ENCODE assay signal across 9 mouse cellular contexts in the genomic region with DNA sequence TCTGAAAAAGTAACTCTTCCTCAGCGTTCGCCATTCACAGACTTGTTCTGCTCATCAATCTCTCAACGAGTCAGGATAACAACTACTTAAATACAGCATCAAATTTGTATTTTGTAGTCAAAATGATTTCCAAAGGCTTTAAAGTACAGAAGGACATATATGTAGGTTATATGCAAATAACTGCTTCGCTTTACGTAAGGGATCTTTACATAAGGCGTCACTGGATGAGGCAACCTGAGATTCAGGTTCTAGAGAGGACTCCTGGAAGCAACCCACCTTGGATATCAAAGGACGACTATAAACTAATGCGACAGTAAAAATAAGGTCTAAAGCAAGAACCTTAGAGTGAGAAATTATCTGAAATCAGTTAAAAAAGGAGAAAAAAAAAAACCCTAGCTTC. TPM values are rescaled to one million over a fixed set of nuclear protein-coding genes. Genes with fewer than 3 reads are reported as not detected.
A peak's percentile ranks its signal among the peaks of the same experiment; 100 is the strongest.
DNase-seq lines count a peak whose midpoint lies in the region; ATAC-seq lines count a peak whose summit lies in the region.
"Had no signal": no experiment of that assay in that cellular context is flagged by ENCODE, and none has a peak within 500 bp of the region (broad histone marks: within the 10 kb centered on the region; RNA-seq: fewer than 3 reads in every experiment).

No protein-coding gene starts in this region.

- H3K27ac ChIP-seq in kidney, embryonic 14.5 days (ENCODE audit: low read depth, low read length): no peak overlapping the region
- no peak overlapping the region for H3K27ac ChIP-seq in embryonic facial prominence, embryonic 12.5 days
- no peak overlapping the region for H3K27ac ChIP-seq in hindbrain, embryonic 12.5 days
- no peak overlapping the region for H3K27ac ChIP-seq in midbrain, embryonic 13.5 days

- no peak overlapping the region for H3K9ac ChIP-seq in kidney, embryonic 14.5 days (ENCODE audit: low read depth, low read length)
- peak overlapping the region; percentile 24; the same call in 1 of the 2 replicates for H3K9ac ChIP-seq in embryonic facial prominence, embryonic 12.5 days
- no peak overlapping the region for H3K9ac ChIP-seq in hindbrain, embryonic 12.5 days
- peak overlapping the region; percentile 87; the same call in 1 of the 2 replicates for H3K9ac ChIP-seq in midbrain, embryonic 13.5 days (replicated peaks)

- no peaks in the 10 kb centered on the region for H3K27me3 ChIP-seq in kidney, embryonic 14.5 days (ENCODE audit: control insufficient read depth, insufficient read depth, low read length)
- H3K27me3 ChIP-seq in embryonic facial prominence, embryonic 12.5 days: no peaks in the 10 kb centered on the region
- 0 out of 2 replicates have a peak, but pooled peaks cover 6% of the 10 kb centered on the region for H3K27me3 ChIP-seq in hindbrain, embryonic 12.5 days
- peaks cover 25% of the 10 kb centered on the region; the same call in 1 of the 2 replicates for H3K27me3 ChIP-seq in midbrain, embryonic 13.5 days

- WGBS in kidney, embryonic 14.5 days: 67% methylated on average over 8 of the region's 8 CpGs
- 69% methylated on average over 8 of the region's 8 CpGs for WGBS in embryonic facial prominence, embryonic 12.5 days
- WGBS in hindbrain, embryonic 12.5 days: 62% methylated on average over 8 of the region's 8 CpGs
- WGBS in midbrain, embryonic 13.5 days: 65% methylated on average over 8 of the region's 8 CpGs

- no peaks in the 10 kb centered on the region for H3K9me3 ChIP-seq in kidney, embryonic 14.5 days (ENCODE audit: control insufficient read depth, low read length)
- H3K9me3 ChIP-seq in embryonic facial prominence, embryonic 12.5 days: no peaks in the 10 kb centered on the region
- H3K9me3 ChIP-seq in hindbrain, embryonic 12.5 days (replicated peaks): no peaks in the 10 kb centered on the region
- no peaks in the 10 kb centered on the region for H3K9me3 ChIP-seq in midbrain, embryonic 13.5 days

- H3K36me3 ChIP-seq in kidney, embryonic 14.5 days (ENCODE audit: control insufficient read depth, insufficient read depth, low read length): no peaks in the 10 kb centered on the region
- no peaks in the 10 kb centered on the region for H3K36me3 ChIP-seq in embryonic facial prominence, embryonic 12.5 days
- H3K36me3 ChIP-seq in hindbrain, embryonic 12.5 days: no peaks in the 10 kb centered on the region
- no peaks in the 10 kb centered on the region for H3K36me3 ChIP-seq in midbrain, embryonic 13.5 days

- peak overlapping the region; percentile 60 for H3K4me2 ChIP-seq in kidney, embryonic 14.5 days (replicated peaks; ENCODE audit: low read depth, low read length)
- H3K4me2 ChIP-seq in embryonic facial prominence, embryonic 12.5 days (replicated peaks): peak overlapping the region; percentile 76
- H3K4me2 ChIP-seq in hindbrain, embryonic 12.5 days (replicated peaks): peak overlapping the region; percentile 86
- peak overlapping the region; percentile 87 for H3K4me2 ChIP-seq in midbrain, embryonic 13.5 days (replicated peaks)

- H3K4me3 ChIP-seq in kidney, embryonic 14.5 days (ENCODE audit: low read length): peak overlapping the region; percentile 71
- H3K4me3 ChIP-seq in embryonic facial prominence, embryonic 12.5 days: peak overlapping the region; percentile 82; the same call in 1 of the 2 replicates
- 0 out of 2 replicates have a peak overlapping the region, but pooled peaks have one; percentile 81 for H3K4me3 ChIP-seq in hindbrain, embryonic 12.5 days
- H3K4me3 ChIP-seq in midbrain, embryonic 13.5 days (replicated peaks): peak overlapping the region; percentile 73

- ATAC-seq in kidney, embryonic 14.5 days (ENCODE audit: low FRiP score, low TSS enrichment): no peak
- ATAC-seq in embryonic facial prominence, embryonic 12.5 days (ENCODE audit: insufficient number of reproducible peaks, insufficient read depth, low FRiP score, low TSS enrichment): no peak
- no peak for ATAC-seq in hindbrain, embryonic 12.5 days (ENCODE audit: low FRiP score)
- ATAC-seq in midbrain, embryonic 13.5 days: no peak

- peaks cover 8% of the 10 kb centered on the region; the same call in 1 of the 2 replicates for H3K4me1 ChIP-seq in kidney, embryonic 14.5 days (ENCODE audit: control insufficient read depth, insufficient read depth, low read length)
- peaks cover 8% of the 10 kb centered on the region for H3K4me1 ChIP-seq in embryonic facial prominence, embryonic 12.5 days
- peaks cover 9% of the 10 kb centered on the region for H3K4me1 ChIP-seq in hindbrain, embryonic 12.5 days
- peaks cover 25% of the 10 kb centered on the region for H3K4me1 ChIP-seq in midbrain, embryonic 13.5 days (replicated peaks)

- no peak for DNase-seq in kidney, postnatal 4 days
- no peak for DNase-seq in adrenal gland, postnatal 14 days
- DNase-seq in embryo, embryonic 10.5 days (ENCODE audit: low spot score): no peak
- no peak for DNase-seq in layer of hippocampus, adult 9-10 months (ENCODE audit: low spot score)

RNA-seq across cellular contexts. Expression of a gene that starts 1.5 kb away (rescaled TPM):
- polyA plus RNA-seq in kidney, embryonic 14.5 days (2014; fragmentation: Nextera tagmentation; extraction: Ambion mirVana): 4.8 and 12.7 TPM in 2 replicates
- polyA plus RNA-seq in embryonic facial prominence, embryonic 12.5 days (2016; fragmentation: Nextera tagmentation; extraction: Ambion mirVana): 11.5 and 12.2 TPM in 2 replicates
- polyA plus RNA-seq in hindbrain, embryonic 12.5 days (2016; fragmentation: Nextera tagmentation; extraction: Ambion mirVana): 11.8 and 12.8 TPM in 2 replicates
- polyA plus RNA-seq in midbrain, embryonic 13.5 days (2015; fragmentation: Nextera tagmentation; extraction: Ambion mirVana): 4.6 and 5.0 TPM in 2 replicates
- 25.2 and 25.5 TPM in 2 replicates for total RNA-seq in adrenal gland, postnatal 14 days (2021)
- total RNA-seq: MEL had no signal

RNA-seq across cellular contexts. Expression of a gene that starts 37.3 kb away (rescaled TPM):
- 35.4 and 51.3 TPM in 2 replicates for polyA plus RNA-seq in kidney, embryonic 14.5 days (2014; fragmentation: Nextera tagmentation; extraction: Ambion mirVana)
- polyA plus RNA-seq in embryonic facial prominence, embryonic 12.5 days (2016; fragmentation: Nextera tagmentation; extraction: Ambion mirVana): 57.1 and 62.5 TPM in 2 replicates
- polyA plus RNA-seq in hindbrain, embryonic 12.5 days (2016; fragmentation: Nextera tagmentation; extraction: Ambion mirVana): 71.8 and 73.9 TPM in 2 replicates
- polyA plus RNA-seq in midbrain, embryonic 13.5 days (2015; fragmentation: Nextera tagmentation; extraction: Ambion mirVana): 94.4 and 105 TPM in 2 replicates
- total RNA-seq in adrenal gland, postnatal 14 days (2021): 21.7 and 24.8 TPM in 2 replicates

Comparison
In these comparisons a context has a peak if more than half of its experiments do, and no peak if none do; other contexts are left out.
1. H3K9ac ChIP-seq: peak in embryonic facial prominence, embryonic 12.5 days (single experiment) and midbrain, embryonic 13.5 days (single experiment); none in kidney, embryonic 14.5 days (single experiment) and hindbrain, embryonic 12.5 days (single experiment).
2. Peak in every context shown above with its lines, with median percentiles within 50 percentile points of each other: H3K4me2 ChIP-seq and H3K4me3 ChIP-seq.